Mouse (Mus musculus) ES-E14 (cell line): ENCODE measurements around the gene Macrod1.
"Not testable (repeated sequence)": the region's sequence is repeated elsewhere in the genome, so short reads cannot be mapped to it uniquely, and the experiment has no call there.

Experiments
- CHD2 ChIP-seq: IDR thresholded peaks from 2 replicates; pipeline ENCODE4 v1.6.1; 2014; ENCODE audit warnings: mild to moderate bottlenecking, low read depth, low read length, inconsistent platforms
- HCFC1 ChIP-seq: IDR thresholded peaks from 2 replicates; pipeline ENCODE4 v1.6.1; 2012; ENCODE audit warnings: low read length, inconsistent platforms, borderline replicate concordance; ENCODE audit not compliant: insufficient read depth
- ZC3H11A ChIP-seq: IDR thresholded peaks from 2 replicates; pipeline ENCODE4 v1.6.1; 2012; ENCODE audit warnings: low read depth, mild to moderate bottlenecking, inconsistent platforms, low read length, borderline replicate concordance
- ZNF384 ChIP-seq: IDR thresholded peaks from 2 replicates; pipeline ENCODE4 v1.6.1; 2012; ENCODE audit warnings: low read depth, low read length, inconsistent platforms

GRCm38 (mm10) chr19:7053382-7053781, 3.2 kb upstream of the Macrod1 start:
- not testable (repeated sequence) for TF ChIP-seq CHD2, HCFC1, ZNF384, ZC3H11A
